Mouse (Mus musculus) lung, postnatal 0 days (tissue): ENCODE measurements at regions not wholly inside any gene's neighbourhood (a gene's known extent, or its start where the extent isn't known, plus 50 kb on each side); places are given as distances from the start of the nearest gene placed in this dataset.

Experiments
- CTCF ChIP-seq: IDR thresholded peaks from 2 replicates; pipeline ENCODE4 v1.5.1; 2016; ENCODE audit warnings: antibody characterized with exemption, mild to moderate bottlenecking
- EP300 ChIP-seq: IDR thresholded peaks from 2 replicates; pipeline ENCODE4 v1.6.1; 2016; ENCODE audit warnings: antibody characterized with exemption, mild to moderate bottlenecking, control low read depth

DNA sequence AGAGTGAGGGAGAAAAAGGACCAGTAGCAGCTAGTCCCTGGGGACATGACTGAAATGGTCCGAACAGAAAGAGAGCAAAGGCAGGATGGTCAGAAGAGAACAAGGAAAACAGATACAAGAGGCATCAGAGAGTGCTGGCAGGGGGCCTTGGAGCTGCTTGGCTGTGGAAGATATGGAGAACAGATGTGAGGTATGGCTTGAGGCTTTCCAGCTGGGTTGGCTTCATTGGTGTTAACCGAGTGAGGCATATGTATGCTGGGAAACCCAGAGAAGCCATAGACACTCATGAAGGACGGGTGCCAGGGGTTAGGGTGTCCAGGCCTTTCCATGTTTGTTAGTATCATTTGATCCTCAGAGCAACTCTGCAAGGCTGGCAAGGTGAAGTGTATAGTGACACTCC lies 61.1 kb upstream of the Rasgrf1 start:
- TF ChIP-seq EP300: no peak
- TF ChIP-seq CTCF: no peak
